8 mouse cellular contexts compared by ENCODE assay signal in the genomic region with DNA sequence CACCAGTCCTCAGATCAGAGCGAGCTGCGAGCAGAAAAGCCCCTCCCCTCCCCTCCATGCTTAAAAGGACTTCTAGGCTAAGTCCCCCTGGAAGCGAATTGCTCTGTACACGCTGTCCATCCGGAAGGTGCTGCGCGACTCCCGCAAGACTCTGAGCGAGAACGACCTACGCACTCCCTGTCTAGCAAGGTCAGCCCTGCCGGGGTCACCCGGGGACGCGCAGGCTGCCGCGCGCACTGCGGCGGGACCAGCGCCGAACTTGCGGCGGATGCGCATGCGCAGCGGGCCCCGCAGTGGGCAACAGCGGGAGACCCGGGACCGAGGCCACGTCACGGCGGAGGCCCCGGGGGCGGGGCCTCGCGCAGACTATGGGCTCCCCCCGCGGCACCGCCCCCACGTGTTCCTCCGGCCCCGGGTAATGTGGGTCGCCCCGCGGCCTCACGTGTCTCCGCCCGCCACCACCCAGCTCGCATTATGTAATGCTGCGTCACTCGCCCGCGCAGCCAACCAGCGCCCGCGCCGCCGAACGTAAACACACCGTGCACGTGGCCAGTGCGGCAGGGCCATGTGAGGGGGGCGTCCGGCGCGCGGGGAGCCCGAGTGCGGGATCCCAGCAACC. TPM values are rescaled to one million over a fixed set of nuclear protein-coding genes. Genes with fewer than 3 reads are reported as not detected.
A peak's percentile ranks its signal among the peaks of the same experiment; 100 is the strongest.
DNase-seq lines count a peak whose midpoint lies in the region; ATAC-seq and TF ChIP-seq lines count a peak whose summit lies in the region.

No protein-coding gene starts in this region.

- H3K4me2 ChIP-seq in heart, embryonic 15.5 days: peak overlapping the region; percentile 83
- H3K4me2 ChIP-seq in liver, embryonic 14.5 days (ENCODE audit: low read depth): peak overlapping the region; percentile 88
- H3K4me2 ChIP-seq in neural tube, embryonic 11.5 days (ENCODE audit: low read depth): peak overlapping the region; percentile 82
- H3K4me2 ChIP-seq in stomach, postnatal 0 days (replicated peaks; ENCODE audit: low read depth): peak overlapping the region; percentile 71

- no peak for TF ChIP-seq CTCF in liver, embryonic 14.5 days (IDR thresholded peaks at IDR 0.05; ENCODE audit: low read depth)
- no peak for TF ChIP-seq CTCF in stomach, postnatal 0 days (IDR thresholded peaks at IDR 0.05; ENCODE audit: low read depth)

- peak; percentile 89 for ATAC-seq in heart, embryonic 15.5 days (replicated peaks; ENCODE audit: insufficient number of reproducible peaks, insufficient read depth, low FRiP score, low read depth)
- ATAC-seq in liver, embryonic 14.5 days (ENCODE audit: insufficient read depth): peak; percentile 87
- ATAC-seq in neural tube, embryonic 11.5 days (ENCODE audit: insufficient read depth, low FRiP score, low TSS enrichment): peak; percentile 95
- ATAC-seq in stomach, postnatal 0 days (ENCODE audit: low FRiP score, low TSS enrichment): peak; percentile 86

- WGBS in heart, embryonic 15.5 days: under 1% methylated on average over 71 of the region's 71 CpGs
- under 1% methylated on average over 61 of the region's 71 CpGs for WGBS in liver, embryonic 14.5 days (ENCODE audit: insufficient replicate concordance)
- WGBS in neural tube, embryonic 11.5 days: under 1% methylated on average over 61 of the region's 71 CpGs
- under 1% methylated on average over 68 of the region's 71 CpGs for WGBS in stomach, postnatal 0 days

- no peak for TF ChIP-seq EP300 in liver, embryonic 14.5 days (IDR thresholded peaks at IDR 0.05; ENCODE audit: low read depth)
- no peak for TF ChIP-seq EP300 in stomach, postnatal 0 days (optimal IDR thresholded peaks at IDR 0.05)

- H3K9me3 ChIP-seq in heart, embryonic 15.5 days (replicated peaks): no peaks in the 10 kb centered on the region
- H3K9me3 ChIP-seq in liver, embryonic 14.5 days (ENCODE audit: control insufficient read depth, low read length): no peaks in the 10 kb centered on the region
- no peaks in the 10 kb centered on the region for H3K9me3 ChIP-seq in neural tube, embryonic 11.5 days (ENCODE audit: control insufficient read depth, low read length)
- H3K9me3 ChIP-seq in stomach, postnatal 0 days (ENCODE audit: control insufficient read depth, low read length): no peaks in the 10 kb centered on the region

- H3K27ac ChIP-seq in brown adipose tissue, adult 24 weeks (replicated peaks; ENCODE audit: low read depth, low read length): peak overlapping the region; percentile 99
- H3K27ac ChIP-seq in heart, embryonic 15.5 days: peak overlapping the region; percentile 97
- no peak overlapping the region for H3K27ac ChIP-seq in liver, embryonic 14.5 days
- 0 out of 2 replicates have a peak overlapping the region, but pooled peaks have one; percentile 34 for H3K27ac ChIP-seq in neural tube, embryonic 11.5 days (ENCODE audit: low read depth, low read length)
- H3K27ac ChIP-seq in stomach, postnatal 0 days (replicated peaks): peak overlapping the region; percentile 99

- peak overlapping the region; percentile 80 for H3K9ac ChIP-seq in heart, embryonic 15.5 days
- peak overlapping the region; percentile 56 for H3K9ac ChIP-seq in liver, embryonic 14.5 days (replicated peaks)
- H3K9ac ChIP-seq in neural tube, embryonic 11.5 days (ENCODE audit: low read length): peak overlapping the region; percentile 60
- peak overlapping the region; percentile 90 for H3K9ac ChIP-seq in stomach, postnatal 0 days (ENCODE audit: low read length)

- H3K36me3 ChIP-seq in heart, embryonic 15.5 days: no peaks in the 10 kb centered on the region
- no peaks in the 10 kb centered on the region for H3K36me3 ChIP-seq in liver, embryonic 14.5 days (replicated peaks; ENCODE audit: control insufficient read depth, insufficient read depth, low read depth)
- H3K36me3 ChIP-seq in neural tube, embryonic 11.5 days (ENCODE audit: control insufficient read depth, insufficient read depth, low read length): no peaks in the 10 kb centered on the region
- no peaks in the 10 kb centered on the region for H3K36me3 ChIP-seq in stomach, postnatal 0 days (ENCODE audit: control insufficient read depth, insufficient read depth, low read length)

- H3K4me3 ChIP-seq in brown adipose tissue, adult 24 weeks (ENCODE audit: insufficient read depth, low read depth, low read length): peak overlapping the region; percentile 86
- peak overlapping the region; percentile 82 for H3K4me3 ChIP-seq in heart, embryonic 15.5 days
- peak overlapping the region; percentile 71 to 77 for H3K4me3 ChIP-seq in liver, embryonic 14.5 days (ENCODE audit: insufficient read depth in 1 of 2, low read depth in 2 of 2, low read length in 2 of 2)
- H3K4me3 ChIP-seq in neural tube, embryonic 11.5 days (ENCODE audit: low read depth, low read length): peak overlapping the region; percentile 76
- peak overlapping the region; percentile 82 for H3K4me3 ChIP-seq in stomach, postnatal 0 days (ENCODE audit: low read depth, low read length)

- peak; percentile 99 for DNase-seq in CD4-positive, CD25-positive, alpha-beta regulatory T cell, adult 2 months (ENCODE audit: low read depth, low spot score)
- peak; percentile 88 for DNase-seq in fibroblast of lung, adult 2 months (ENCODE audit: low read depth)
- peak; percentile 98 to 99 for DNase-seq in kidney, postnatal 25 days
- peak; percentile 77 to 85 (median 85) for DNase-seq in liver, embryonic 14.5 days (ENCODE audit: low read depth in 3 of 3, low spot score in 3 of 3)
- DNase-seq in neural tube, embryonic 11.5 days (ENCODE audit: low spot score): peak; percentile 97
- peak; percentile 96 for DNase-seq in stomach, postnatal 0 days (ENCODE audit: low spot score)

- no peaks in the 10 kb centered on the region for H3K27me3 ChIP-seq in heart, embryonic 15.5 days
- H3K27me3 ChIP-seq in liver, embryonic 14.5 days (ENCODE audit: control insufficient read depth, insufficient read depth, low read length): no peaks in the 10 kb centered on the region
- no peaks in the 10 kb centered on the region for H3K27me3 ChIP-seq in neural tube, embryonic 11.5 days (ENCODE audit: control insufficient read depth, insufficient read depth, low read length)
- no peaks in the 10 kb centered on the region for H3K27me3 ChIP-seq in stomach, postnatal 0 days (ENCODE audit: control insufficient read depth, insufficient read depth, low read length)

- H3K4me1 ChIP-seq in brown adipose tissue, adult 24 weeks (ENCODE audit: control insufficient read depth, insufficient read depth, insufficient read length, low read length): peaks cover 12% of the 10 kb centered on the region
- peaks cover 23% of the 10 kb centered on the region for H3K4me1 ChIP-seq in heart, embryonic 15.5 days (replicated peaks)
- H3K4me1 ChIP-seq in liver, embryonic 14.5 days (replicated peaks; ENCODE audit: control insufficient read depth in 2 of 2, insufficient read depth in 2 of 2, low read length in 1 of 2): peaks cover 0 to 10% of the 10 kb centered on the region in 2 experiments; a peak in 3 of 4 replicates
- H3K4me1 ChIP-seq in neural tube, embryonic 11.5 days (ENCODE audit: control insufficient read depth, insufficient read depth, low read length): no peaks in the 10 kb centered on the region
- H3K4me1 ChIP-seq in stomach, postnatal 0 days (replicated peaks; ENCODE audit: control insufficient read depth, insufficient read depth): peaks cover 5% of the 10 kb centered on the region; the same call in 1 of the 2 replicates

RNA-seq across cellular contexts. Expression of a gene that starts 0.7 kb away (rescaled TPM):
- polyA plus RNA-seq in brown adipose tissue, adult 24 weeks (2012; ENCODE audit: insufficient read depth, insufficient read length, missing spikeins): 23.8 and 30.8 TPM in 2 replicates
- polyA plus RNA-seq in heart, embryonic 15.5 days (2015; fragmentation: Nextera tagmentation; extraction: Ambion mirVana): 11.3 and 11.5 TPM in 2 replicates
- polyA plus RNA-seq in liver, embryonic 14.5 days (2012; rRNA removed): 0.52 and 0.85 TPM in 2 replicates
- polyA plus RNA-seq in liver, embryonic 14.5 days (2014; fragmentation: Nextera tagmentation; extraction: Ambion mirVana): 1.3 and 1.4 TPM in 2 replicates
- polyA plus RNA-seq in neural tube, embryonic 11.5 days (2014; fragmentation: Nextera tagmentation; extraction: Ambion mirVana): 4.7 and 5.4 TPM in 2 replicates
- 11.1 and 13.0 TPM in 2 replicates for polyA plus RNA-seq in stomach, postnatal 0 days (2015; fragmentation: Nextera tagmentation; extraction: Ambion mirVana)

RNA-seq across cellular contexts. Expression of a gene that starts 32.7 kb away (rescaled TPM):
- polyA plus RNA-seq in brown adipose tissue, adult 24 weeks (2012; ENCODE audit: insufficient read depth, insufficient read length, missing spikeins): 49.4 and 60.7 TPM in 2 replicates
- 21.3 and 22.0 TPM in 2 replicates for polyA plus RNA-seq in heart, embryonic 15.5 days (2015; fragmentation: Nextera tagmentation; extraction: Ambion mirVana)
- 4.1 and 8.9 TPM in 2 replicates for polyA plus RNA-seq in liver, embryonic 14.5 days (2012; rRNA removed)
- 7.0 and 8.5 TPM in 2 replicates for polyA plus RNA-seq in liver, embryonic 14.5 days (2014; fragmentation: Nextera tagmentation; extraction: Ambion mirVana)
- 16.2 and 17.3 TPM in 2 replicates for polyA plus RNA-seq in neural tube, embryonic 11.5 days (2014; fragmentation: Nextera tagmentation; extraction: Ambion mirVana)
- polyA plus RNA-seq in stomach, postnatal 0 days (2015; fragmentation: Nextera tagmentation; extraction: Ambion mirVana): 14.2 and 15.9 TPM in 2 replicates

RNA-seq across cellular contexts. Expression of a gene that starts 33.0 kb away (rescaled TPM):
- polyA plus RNA-seq in brown adipose tissue, adult 24 weeks (2012; ENCODE audit: insufficient read depth, insufficient read length, missing spikeins): 276 and 397 TPM in 2 replicates
- polyA plus RNA-seq in heart, embryonic 15.5 days (2015; fragmentation: Nextera tagmentation; extraction: Ambion mirVana): 211 and 248 TPM in 2 replicates
- 372 and 626 TPM in 2 replicates for polyA plus RNA-seq in liver, embryonic 14.5 days (2012; rRNA removed)
- 382 and 390 TPM in 2 replicates for polyA plus RNA-seq in liver, embryonic 14.5 days (2014; fragmentation: Nextera tagmentation; extraction: Ambion mirVana)
- 393 and 397 TPM in 2 replicates for polyA plus RNA-seq in neural tube, embryonic 11.5 days (2014; fragmentation: Nextera tagmentation; extraction: Ambion mirVana)
- polyA plus RNA-seq in stomach, postnatal 0 days (2015; fragmentation: Nextera tagmentation; extraction: Ambion mirVana): 372 and 389 TPM in 2 replicates
